Mouse (Mus musculus): ENCODE measurements around the gene Gm6356.
"Not testable (repeated sequence)": the region's sequence is repeated elsewhere in the genome, so short reads cannot be mapped to it uniquely, and the experiment has no call there.

Gene Gm6356

GRCm38 (mm10) chr14:6973718-6974117 lies at the start of gene Gm6356:
TSS of gene Gm6356 (minus strand) at chr14:6973818.
- DNase-seq (ENCODE audit: low read depth, low spot score), result not testable (repeated sequence)

Data from brain, adult 2 months (tissue).